Mouse (Mus musculus): ENCODE measurements around the gene Tiam1. TPM values are rescaled to one million over a fixed set of nuclear protein-coding genes. Genes with fewer than 3 reads are reported as not detected.

Tiam1 gene
- 1 to 10 TPM; 6.4 to 7.1 TPM for total RNA-seq (2021)
- long read RNA-seq, experiment 1, partial matches to known transcripts, result 0 of 3 reads
- long read RNA-seq, experiment 1, other reads (novel, unspliced or antisense), result 2 of 3 reads
- long read RNA-seq, experiment 2, partial matches to known transcripts, result 1 of 1 reads
- long read RNA-seq, experiment 2, other reads (novel, unspliced or antisense), result 0 of 1 reads

DNA sequence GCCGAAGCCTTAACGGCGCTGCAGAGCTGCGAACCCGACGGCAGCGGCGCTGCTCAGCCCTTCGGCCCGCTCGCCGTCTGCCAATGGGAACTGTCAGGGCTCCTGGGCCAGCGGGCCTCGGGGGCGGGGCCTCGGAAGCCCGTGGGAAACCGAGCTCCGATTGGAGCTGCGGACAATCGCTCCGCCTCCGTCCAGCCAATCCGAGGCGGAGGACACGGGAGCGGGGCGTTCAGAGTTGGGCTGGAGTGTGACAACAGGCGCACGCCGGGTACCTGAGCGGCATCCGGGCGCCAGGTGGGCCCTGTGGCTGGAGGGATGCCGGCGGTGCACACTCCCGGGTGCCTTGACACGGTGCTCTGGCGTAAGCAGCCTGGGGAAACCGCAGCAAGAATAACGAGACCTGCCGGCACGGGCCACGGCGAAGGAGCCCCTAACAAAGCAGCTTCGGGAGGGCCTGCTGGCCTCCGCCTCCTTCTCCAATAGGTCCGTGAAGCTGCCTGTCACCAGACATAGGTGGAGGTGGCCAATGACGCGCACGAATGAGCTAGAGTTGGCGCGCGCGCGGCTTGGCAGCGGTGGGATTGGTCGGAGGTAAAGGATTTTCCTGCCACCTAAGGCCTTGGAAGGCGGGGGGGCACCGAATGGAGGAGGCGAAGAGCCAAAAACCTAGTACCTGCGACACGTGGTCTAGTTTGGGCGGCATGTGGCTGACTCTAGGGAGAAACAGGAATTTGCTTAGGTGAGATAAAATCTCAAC, at the start of gene Tiam1:
Tiam1 (minus strand) TSS at position 10 of the 757 bp plus-strand sequence.
- intact Hi-C loops (cut with DNase I), result no loop called here
- TF ChIP-seq CTCF (IDR thresholded peaks at IDR 0.05), result peak; percentile 51

DNA sequence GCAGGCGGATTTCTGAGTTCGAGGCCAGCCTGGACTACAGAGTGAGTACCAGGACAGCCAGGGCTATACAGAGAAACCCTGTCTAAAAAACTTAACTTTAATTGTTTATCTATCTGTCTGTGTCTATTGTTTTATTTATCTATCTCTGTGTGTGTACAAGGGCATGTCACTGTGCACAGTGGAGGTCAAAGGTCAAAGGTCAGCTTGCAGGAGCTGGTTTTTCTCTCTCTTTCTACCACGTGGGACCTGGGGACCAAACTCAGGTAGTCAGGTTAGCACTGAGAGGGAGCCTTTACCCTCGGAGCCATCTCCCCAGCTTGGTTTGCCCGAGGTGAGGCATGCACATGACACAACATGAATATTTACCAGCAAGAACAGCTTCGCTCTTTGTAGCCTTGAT, 47.7 kb upstream of the Tiam1 start:
- intact Hi-C loops (cut with DNase I), result no loop called here
- TF ChIP-seq CTCF (IDR thresholded peaks at IDR 0.05), result no peak
- DNase-seq, result no peak
- no peak overlapping the region for H3K27ac ChIP-seq
- no peak overlapping the region for H3K4me3 ChIP-seq

More for the DNA sequence above, at the start of gene Tiam1:
- peak within 1 kb of the TSS; percentile 41; the same call in 1 of the 2 replicates for H3K27ac ChIP-seq
- DNase-seq, result peak; percentile 97
- peak within 1 kb of the TSS; percentile 72 for H3K4me3 ChIP-seq

DNA sequence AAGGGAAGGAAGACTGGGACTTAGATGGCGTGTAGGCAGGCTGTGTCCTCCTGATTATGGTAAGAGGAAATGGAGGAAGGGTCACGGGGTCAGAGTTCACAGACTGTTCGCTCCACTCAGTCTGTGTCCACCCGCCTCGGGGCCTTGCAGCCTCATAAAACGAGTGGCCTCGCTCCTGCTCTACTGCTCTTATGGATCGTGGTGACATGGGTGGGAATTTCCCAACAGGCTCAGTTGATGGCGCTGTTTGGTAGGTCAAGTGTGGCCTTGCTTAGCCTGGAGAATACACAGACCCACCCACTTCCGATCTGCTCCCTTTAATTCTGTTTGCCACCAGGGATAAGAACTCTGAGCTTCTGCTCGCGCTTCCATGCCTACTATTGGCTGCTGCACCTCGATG, 43.9 kb upstream of the Tiam1 start:
- peak; percentile 39; the same call in 1 of the 2 replicates for TF ChIP-seq CTCF (IDR thresholded peaks at IDR 0.05)
- Histone ChIP-seq H3K4me3 (no peak overlapping the region), H3K27ac (no peak overlapping the region)
- peak; percentile 30 for DNase-seq
- intact Hi-C loops (cut with DNase I), result loop anchor here (2.0 kb wide), 1 partner anchor 413 kb away; no protein-coding TSS in a partner anchor

DNA sequence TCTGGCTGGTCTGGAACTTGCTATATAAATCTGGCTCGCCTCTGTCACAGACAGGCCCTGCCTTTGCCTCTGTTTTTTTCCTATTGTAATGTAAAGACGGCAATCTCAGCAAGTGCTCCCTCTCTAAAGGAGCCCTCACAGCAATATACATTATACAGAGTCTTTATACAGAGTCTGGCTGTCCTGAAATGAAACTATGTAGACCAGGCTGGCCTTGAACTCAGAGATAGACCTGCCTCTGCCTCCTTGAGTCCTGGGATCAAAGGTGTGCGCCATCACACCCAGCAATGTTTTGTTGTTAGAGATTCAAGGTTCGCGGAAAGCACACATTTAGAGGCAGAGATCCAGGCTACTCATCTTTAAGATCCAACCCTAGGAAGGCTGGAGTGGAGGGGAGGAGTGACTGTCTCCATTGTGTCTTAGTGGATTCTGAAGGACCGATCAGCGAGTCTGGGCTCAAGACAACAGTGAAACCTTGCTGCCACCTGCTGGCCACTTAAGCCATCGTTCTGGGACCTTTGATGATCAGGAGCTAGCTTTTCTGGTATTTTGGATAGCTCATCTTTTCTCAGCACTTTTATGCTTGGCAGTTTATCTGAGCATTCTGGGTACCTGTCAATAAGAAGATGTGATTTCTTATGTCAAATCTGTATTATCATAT, 42.5 kb upstream of the Tiam1 start:
- no peak overlapping the region for H3K27ac ChIP-seq
- DNase-seq, result peak; percentile 74
- intact Hi-C loops (cut with DNase I), result loop anchor here (2.0 kb wide), 1 partner anchor 411 kb away; no protein-coding TSS in a partner anchor
- H3K4me3 ChIP-seq, result no peak overlapping the region
- TF ChIP-seq CTCF (IDR thresholded peaks at IDR 0.05), result peak; percentile 84

DNA sequence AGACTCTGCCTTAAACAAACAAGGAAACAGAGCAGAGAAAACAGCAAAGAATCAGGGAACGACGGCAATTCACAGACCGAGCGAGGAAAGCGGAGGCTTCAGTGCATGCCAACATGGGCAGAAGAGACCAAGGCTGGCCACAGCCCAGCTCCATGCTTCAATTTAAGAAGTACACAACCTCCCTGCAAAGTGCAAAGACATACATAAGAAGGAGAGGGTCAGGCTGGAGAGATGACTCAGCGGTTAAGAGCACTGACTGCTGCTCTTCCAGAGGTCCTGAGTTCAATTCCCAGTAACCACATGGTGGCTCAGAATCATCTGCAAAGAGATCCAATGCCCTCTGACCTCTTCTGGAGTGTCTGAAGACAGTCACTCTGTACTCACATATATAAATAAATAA, 40.6 kb upstream of the Tiam1 start:
- Histone ChIP-seq H3K4me3 (no peak overlapping the region), H3K27ac (no peak overlapping the region)
- DNase-seq, result no peak
- intact Hi-C loops (cut with DNase I), result no loop called here
- TF ChIP-seq CTCF (IDR thresholded peaks at IDR 0.05), result no peak

DNA sequence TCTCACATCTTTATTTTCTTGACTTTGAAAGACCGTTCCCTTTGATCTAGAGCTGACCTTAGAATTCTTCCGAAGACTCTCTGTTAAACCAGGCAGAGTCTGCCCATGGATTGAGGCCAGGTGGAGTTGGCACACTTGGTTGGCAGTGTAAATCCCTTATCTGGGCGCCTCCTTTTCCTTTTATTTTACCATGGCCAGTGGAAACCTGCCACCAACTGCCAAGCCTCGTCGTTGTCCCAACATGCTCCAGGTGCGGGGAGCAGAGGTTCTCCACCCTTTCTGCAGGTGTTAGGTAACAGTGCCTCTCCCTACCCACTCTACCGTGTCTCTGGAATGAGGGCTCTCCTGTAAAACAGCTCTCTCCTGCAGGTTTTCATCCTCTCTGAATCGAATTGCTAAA, 38.1 kb upstream of the Tiam1 start:
- intact Hi-C loops (cut with DNase I), result no loop called here
- TF ChIP-seq CTCF (IDR thresholded peaks at IDR 0.05), result no peak
- Histone ChIP-seq H3K4me3 (no peak overlapping the region), H3K27ac (no peak overlapping the region)
- DNase-seq, result no peak

DNA sequence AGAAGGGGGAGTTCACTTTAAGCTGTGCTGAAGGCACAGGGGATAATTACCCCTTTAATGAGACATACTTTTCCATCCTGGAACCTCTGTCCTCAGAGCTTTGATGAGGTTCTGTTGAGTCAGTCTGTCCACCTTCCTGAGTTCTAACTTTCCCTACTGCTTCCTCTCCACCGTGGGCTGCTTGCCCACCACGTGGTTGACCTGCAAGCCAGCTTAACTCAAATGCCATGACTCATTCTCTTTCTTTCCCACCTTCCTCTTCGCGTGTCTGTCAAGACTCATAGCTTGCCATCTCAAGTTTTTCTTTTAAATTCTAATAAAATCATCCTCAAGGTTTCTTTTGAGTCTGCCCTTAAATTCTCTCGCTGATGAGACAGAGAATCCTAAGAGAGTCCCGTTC, 37.4 kb upstream of the Tiam1 start:
- no peak for TF ChIP-seq CTCF (IDR thresholded peaks at IDR 0.05)

DNA sequence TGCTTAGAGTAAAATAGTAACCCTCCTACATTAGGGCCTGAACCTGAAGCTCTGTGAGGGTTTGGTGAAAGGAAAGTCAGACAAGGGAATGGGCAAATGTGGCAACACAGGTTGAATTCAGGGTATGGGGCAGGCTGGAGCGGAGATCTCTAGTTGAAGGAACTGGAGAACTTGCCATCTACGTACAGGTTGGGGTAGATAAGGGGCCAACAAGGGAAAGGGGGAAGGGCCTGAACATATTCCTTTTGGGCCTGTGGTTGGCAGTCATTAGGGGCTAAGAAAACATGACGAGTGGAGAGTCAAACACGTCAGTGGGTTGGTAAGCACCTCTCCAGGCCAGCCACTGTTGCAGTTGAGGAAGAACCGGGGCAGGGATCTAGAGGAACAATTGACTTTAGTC, 36.3 kb upstream of the Tiam1 start:
- Histone ChIP-seq H3K4me3 (no peak overlapping the region), H3K27ac (no peak overlapping the region)
- DNase-seq, result no peak
- intact Hi-C loops (cut with DNase I), result no loop called here
- no peak for TF ChIP-seq CTCF (IDR thresholded peaks at IDR 0.05)

More for the DNA sequence above, 37.4 kb upstream of the Tiam1 start:
- no peak for DNase-seq
- intact Hi-C loops (cut with DNase I), result no loop called here
- no peak overlapping the region for H3K4me3 ChIP-seq
- no peak overlapping the region for H3K27ac ChIP-seq

DNA sequence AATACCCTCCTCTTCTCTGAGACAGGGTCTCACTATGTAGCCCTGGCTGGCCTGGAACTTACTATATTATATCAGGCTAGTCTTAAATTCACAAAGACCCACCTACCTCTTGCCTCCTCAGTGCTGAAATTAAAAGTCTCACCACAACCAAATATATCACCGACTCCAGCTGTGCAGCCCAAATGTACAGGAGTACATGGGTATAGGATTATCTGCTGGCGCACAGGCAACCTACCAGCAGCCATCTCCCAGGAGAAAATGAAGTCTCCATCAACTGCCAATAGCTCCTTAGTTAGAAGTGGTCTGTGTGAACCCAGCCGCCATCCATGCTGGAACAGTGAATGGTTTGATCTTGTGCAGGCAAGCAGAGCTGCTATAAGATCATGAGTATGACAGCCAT, 34.8 kb upstream of the Tiam1 start:
- DNase-seq, result no peak
- intact Hi-C loops (cut with DNase I), result no loop called here

DNA sequence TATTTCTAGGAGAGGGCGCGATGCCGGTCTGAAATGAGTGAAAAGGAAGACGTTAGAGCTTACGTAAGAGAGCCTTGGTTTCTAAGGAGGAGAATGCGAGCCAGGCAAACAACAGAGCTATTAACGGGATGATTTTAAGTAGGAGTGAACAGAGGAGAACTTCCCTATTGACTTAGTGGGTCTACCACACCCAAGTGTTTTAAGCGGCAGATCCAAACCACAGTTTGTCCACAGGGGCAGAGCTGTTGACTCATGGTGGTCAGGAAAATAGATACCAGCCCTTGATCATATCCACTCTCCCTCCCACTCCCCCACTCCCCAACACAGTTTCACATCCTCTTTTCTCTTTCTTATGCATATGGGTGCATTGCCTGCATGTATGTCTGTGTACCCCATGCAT, 33.9 kb upstream of the Tiam1 start:
- intact Hi-C loops (cut with DNase I), result no loop called here

More for the DNA sequence above, 34.8 kb upstream of the Tiam1 start:
- Histone ChIP-seq H3K4me3 (no peak overlapping the region), H3K27ac (no peak overlapping the region)
- TF ChIP-seq CTCF (IDR thresholded peaks at IDR 0.05), result no peak

DNA sequence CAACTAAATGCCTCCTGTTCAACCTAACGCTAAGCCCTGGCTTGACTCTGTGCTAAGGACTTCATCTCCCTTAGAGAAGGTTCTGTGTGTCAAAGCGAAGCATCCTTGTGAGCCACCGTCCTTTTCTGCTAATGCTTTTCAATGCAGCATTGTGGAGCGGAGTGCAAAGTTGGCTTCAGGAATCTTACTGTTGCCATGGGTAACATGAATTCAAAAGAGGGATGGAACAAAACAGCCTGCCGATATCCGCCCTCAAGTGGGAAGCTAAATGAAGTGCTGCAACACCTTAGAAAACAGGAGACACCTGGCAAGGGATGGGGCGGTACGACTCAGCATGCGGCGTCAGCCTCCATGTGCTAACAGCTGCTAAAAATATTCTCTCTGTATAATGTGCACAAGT, 32.9 kb upstream of the Tiam1 start:
- no peak for TF ChIP-seq CTCF (IDR thresholded peaks at IDR 0.05)
- intact Hi-C loops (cut with DNase I), result no loop called here
- DNase-seq, result no peak
- H3K27ac ChIP-seq, result no peak overlapping the region
- no peak overlapping the region for H3K4me3 ChIP-seq

More for the DNA sequence above, 33.9 kb upstream of the Tiam1 start:
- DNase-seq, result no peak
- Histone ChIP-seq H3K4me3 (no peak overlapping the region), H3K27ac (no peak overlapping the region)
- TF ChIP-seq CTCF (IDR thresholded peaks at IDR 0.05), result no peak

DNA sequence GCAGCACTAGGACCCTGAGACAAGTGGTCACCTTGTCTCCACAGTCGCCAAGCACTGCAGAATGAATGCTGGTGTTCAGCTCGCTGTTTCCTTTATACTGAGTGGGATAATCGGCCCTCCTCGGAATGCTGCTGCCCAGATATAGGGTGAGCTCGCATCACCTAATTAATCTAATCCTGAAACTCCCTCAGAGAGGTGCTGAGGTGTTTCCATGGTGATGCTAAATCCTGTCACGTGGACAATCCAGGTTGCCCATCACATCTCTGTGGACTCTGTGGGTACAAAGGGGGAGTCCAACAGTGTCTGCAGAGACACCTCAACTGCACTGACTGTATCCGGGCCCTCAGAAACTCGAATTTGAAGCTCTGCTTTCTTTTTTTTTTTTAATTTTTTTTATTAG, 27.8 kb upstream of the Tiam1 start:
- no peak for TF ChIP-seq CTCF (IDR thresholded peaks at IDR 0.05)
- no peak for DNase-seq
- Histone ChIP-seq H3K27ac (no peak overlapping the region), H3K4me3 (no peak overlapping the region)
- intact Hi-C loops (cut with DNase I), result no loop called here

DNA sequence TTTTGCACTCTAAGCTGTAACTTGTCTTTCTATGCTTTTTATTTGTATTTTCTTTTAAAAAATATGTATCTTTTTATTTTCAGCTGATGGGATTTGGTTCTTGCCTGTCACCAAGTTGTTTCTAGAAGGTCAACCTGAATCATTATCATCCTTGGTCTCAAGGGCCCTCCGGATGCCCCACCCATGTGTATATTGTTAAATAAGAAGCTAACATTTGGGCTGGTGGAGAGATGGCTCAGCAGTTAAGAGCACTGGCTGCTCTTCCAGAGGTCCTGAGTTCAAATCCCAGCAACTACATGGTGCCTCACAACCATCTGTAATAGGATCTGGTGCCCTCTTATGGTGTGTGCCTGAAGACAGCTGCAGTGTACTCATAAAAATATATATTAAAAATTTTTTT, 27.1 kb upstream of the Tiam1 start:
- no peak overlapping the region for H3K4me3 ChIP-seq
- H3K27ac ChIP-seq, result no peak overlapping the region
- intact Hi-C loops (cut with DNase I), result no loop called here
- no peak for DNase-seq
- TF ChIP-seq CTCF (IDR thresholded peaks at IDR 0.05), result no peak

Data from gastrocnemius, adult 2 months (tissue).